Mouse (Mus musculus): ENCODE data around the gene Ptchd3. TPM values are rescaled to one million over a fixed set of nuclear protein-coding genes. Genes with fewer than 3 reads are reported as not detected.

Ptchd3 gene
- total RNA-seq, 2 experiments from 2014 or later = not detected

Other genes starting within 250 kb of the Ptchd3 start
- 1 to 10 TPM; 2.3 to 2.9 TPM for gene B3gntl1, start 157.1 kb upstream of the Ptchd3 start, total RNA-seq (2021)
- gene Metrnl, start 128.7 kb upstream of the Ptchd3 start, total RNA-seq (2021) = 1 to 10 TPM; 4.2 to 9.1 TPM

Data from gastrocnemius, adult 18-20 months (tissue).